Mouse (Mus musculus) lung, postnatal 0 days (tissue): ENCODE results near the gene Mrpl54.

ENCODE experiments used
- CTCF ChIP-seq: IDR thresholded peaks from 2 replicates; pipeline ENCODE4 v1.5.1; 2016; ENCODE audit warnings: antibody characterized with exemption, mild to moderate bottlenecking
- EP300 ChIP-seq: IDR thresholded peaks from 2 replicates; pipeline ENCODE4 v1.6.1; 2016; ENCODE audit warnings: antibody characterized with exemption, mild to moderate bottlenecking, control low read depth

DNA sequence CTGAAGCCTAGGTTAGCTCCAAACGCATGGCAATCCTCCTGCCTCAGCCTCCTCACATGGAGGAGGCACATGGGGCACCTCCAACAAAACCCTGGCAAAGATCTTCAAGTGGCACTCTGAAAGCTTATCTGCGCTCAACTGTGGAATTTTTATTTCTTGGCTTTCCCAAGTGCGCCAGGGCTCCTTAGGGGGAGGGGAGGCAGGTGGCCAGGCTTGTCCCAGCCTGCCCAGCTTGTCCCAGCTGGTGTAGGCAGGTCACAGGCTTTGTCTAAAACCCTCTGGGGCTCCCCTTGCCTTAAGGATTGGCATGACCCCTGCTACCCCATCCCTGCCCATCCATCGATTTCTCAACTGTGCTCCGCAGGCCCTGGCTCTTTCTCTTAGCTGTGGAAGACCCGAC lies 17.5 kb upstream of the Mrpl54 start:
- TF ChIP-seq CTCF: no peak
- no peak for TF ChIP-seq EP300
